Mouse (Mus musculus) spleen, adult 2 months (tissue): Measurements from ENCODE around the gene Hoxb2.

ENCODE experiments used
- CTCF ChIP-seq: fragments of 200-500 bp; IDR thresholded peaks from 2 replicates; pipeline ENCODE4 v1.5.1; 2011; ENCODE audit warnings: mild to moderate bottlenecking, inconsistent platforms; ENCODE audit not compliant: insufficient read depth, insufficient read length, insufficient replicate concordance; ENCODE audit errors: extremely low read depth
- POLR2A ChIP-seq: fragments of 200-500 bp; IDR thresholded peaks from 2 replicates; pipeline ENCODE4 v1.6.1; 2011; ENCODE audit warnings: low read depth, low read length, inconsistent platforms

- no peak for TF ChIP-seq POLR2A
- TF ChIP-seq CTCF = peak; percentile 77
Observed at GRCm38 (mm10) chr11:96303151-96304099, 46.9 kb upstream of the Hoxb2 start, which contains the start of gene Hoxb5.
